Mouse (Mus musculus): ENCODE results near the gene Ganab.
A peak's percentile ranks its signal among the peaks of the same experiment; 100 is the strongest.
"Not testable (repeated sequence)": the region's sequence is repeated elsewhere in the genome, so short reads cannot be mapped to it uniquely, and the experiment has no call there.

Gene Ganab

DNA sequence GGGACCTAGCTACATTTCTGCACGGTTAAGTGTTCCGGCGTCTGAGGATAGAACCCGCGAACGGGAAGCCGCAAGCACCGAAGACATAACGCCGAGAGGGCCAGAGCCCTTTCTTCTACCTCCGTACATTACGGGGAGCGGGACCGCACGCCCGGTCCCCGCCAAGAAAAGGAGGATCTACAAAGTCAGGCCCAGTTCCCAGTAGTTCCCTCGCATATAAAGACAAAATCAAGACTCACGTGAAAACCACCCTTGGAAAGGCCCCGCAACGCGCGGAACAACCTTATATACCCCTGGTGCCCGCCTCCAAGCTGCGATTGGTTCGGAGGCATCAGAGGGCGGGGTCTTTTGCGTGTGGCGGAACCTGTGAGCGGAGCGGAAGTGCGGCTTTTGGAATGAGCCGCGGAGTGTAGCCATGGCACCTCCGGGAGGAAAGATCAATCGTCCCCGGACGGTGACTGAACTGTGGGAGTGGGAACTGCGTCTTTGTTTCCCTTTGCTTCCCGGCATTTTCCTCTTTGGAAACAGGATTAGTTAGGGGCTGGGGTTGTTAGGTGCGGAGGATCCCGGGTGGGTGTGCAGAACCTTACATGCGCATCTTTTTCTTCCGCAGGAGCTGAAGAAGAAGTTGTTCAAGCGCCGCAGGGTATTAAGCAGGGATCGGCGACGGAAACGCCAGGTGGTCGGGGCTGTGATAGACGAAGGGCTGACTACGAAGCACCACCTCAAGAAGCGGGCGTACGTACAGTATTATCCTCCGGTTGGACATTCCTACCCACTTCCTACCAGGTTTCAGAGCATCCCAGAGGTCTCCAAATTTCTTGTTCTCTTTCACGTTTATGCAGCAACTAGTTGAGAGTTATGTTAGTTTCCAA lies 9.1 kb upstream of the Ganab start, which contains the start of the genes 1810009A15Rik and Gm49416:
Gene 1810009A15Rik, plus strand, starts transcription at position 343 of the 875 bp plus-strand sequence.
Gene Gm49416, plus strand, starts transcription at position 416 of the 875 bp plus-strand sequence.
- DNase-seq (ENCODE audit: extremely low spot score, low read depth, low spot score) = peak; percentile 86

DNA sequence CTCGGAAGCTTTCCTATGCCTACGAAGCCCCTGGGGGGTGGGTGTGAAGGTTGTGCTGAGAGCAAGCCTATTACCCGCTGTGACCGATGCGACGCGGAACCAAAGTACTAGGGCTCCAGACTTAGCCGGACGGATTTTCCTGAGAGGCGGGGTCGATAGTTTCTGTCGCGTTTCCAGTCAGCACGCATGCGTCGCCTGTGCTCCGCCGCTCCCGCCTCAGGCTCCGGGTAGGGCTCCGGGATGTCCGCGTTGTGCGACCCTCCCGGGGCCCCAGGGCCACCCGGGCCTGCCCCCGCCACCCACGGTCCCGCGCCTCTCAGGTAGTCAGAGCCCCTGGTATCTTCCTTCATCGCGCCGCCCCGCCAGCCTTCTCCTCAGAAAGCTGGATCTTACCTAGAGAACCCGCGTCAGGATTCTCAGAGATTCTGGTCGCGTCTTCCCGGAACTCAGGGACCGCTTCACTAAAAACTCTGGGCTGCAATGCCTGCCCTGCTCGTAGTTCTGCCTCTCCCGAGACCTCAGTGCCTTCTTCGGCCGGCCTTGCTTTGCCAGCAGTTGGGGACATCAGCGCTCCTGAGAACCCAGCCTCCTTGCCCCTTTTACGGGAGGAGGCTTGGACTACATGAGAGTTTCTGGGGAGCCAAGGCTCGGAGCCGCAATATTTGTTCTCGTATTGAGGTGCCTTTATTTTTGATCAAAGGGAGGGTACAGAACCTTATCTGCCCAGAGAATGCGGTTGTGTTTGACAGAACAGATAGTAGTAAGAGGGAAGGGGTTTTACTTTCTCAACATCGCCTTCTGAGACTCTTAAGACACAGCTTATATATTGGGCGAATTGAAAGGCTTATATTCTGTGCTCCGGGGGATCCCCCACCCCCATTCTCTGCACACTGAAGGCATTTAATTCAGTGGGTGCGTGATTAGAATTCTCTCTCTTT lies 4.8 kb upstream of the Ganab start, which contains the start of gene Ints5:
Gene Ints5, plus strand, starts transcription at position 177 of the 938 bp plus-strand sequence.
- no peak for DNase-seq (ENCODE audit: extremely low spot score, low read depth, low spot score)

DNA sequence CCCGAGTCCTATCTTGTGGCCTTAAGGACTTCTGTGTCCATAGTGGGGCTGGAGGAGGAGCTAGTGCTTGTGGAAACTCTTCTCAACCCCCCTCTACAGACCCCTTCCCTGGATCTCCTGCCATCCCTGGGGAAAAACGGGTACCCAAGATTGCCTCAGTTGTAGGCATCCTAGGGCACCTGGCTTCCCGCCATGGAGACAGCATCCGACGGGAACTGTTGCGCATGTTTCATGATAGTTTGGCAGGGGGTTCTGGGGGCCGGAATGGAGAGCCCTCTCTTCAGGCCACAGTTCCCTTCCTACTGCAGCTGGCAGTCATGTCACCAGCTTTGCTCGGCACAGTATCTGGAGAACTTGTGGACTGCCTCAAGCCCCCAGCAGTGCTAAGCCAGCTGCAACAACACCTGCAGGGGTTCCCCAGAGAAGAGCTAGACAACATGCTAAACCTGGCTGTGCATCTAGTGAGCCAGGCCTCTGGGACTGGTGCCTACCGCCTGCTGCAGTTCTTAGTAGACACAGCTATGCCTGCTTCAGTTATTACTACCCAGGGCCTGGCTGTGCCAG lies 2.4 kb upstream of the Ganab start:
- no peak for DNase-seq (ENCODE audit: extremely low spot score, low read depth, low spot score)

- not testable (repeated sequence) for DNase-seq (ENCODE audit: extremely low spot score, low read depth, low spot score)
These were observed 1.6 kb upstream of the Ganab start for GRCm38 (mm10) chr19:8896231-8896630.

DNA sequence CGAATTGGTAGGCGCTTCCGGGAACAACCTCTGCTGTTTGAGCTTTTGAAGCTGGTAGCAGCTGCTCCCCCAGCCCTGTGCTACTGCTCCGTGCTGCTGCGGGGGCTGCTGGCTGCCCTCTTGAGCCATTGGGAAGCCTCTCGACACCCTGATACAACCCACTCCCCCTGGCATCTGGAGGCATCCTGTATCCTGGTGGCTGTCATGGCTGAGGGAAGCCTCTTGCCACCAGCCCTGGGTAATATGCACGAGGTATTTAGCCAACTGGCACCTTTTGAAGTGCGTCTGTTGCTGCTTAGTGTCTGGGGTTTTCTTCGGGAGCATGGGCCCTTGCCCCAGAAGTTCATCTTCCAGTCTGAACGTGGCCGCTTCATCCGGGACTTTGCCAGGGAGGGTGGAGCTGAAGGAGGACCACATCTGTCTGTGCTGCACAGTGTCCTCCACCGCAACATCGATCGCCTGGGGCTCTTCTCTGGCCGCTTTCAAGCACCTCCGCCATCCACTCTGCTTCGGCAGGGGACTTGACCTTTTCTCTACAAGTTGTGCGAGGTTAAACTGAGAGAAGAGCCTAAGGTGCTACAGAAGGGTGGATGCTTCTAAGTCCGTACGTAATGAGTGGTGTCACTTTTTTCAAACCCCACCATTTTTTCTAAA lies 533 bp upstream of the Ganab start:
- DNase-seq (ENCODE audit: extremely low spot score, low read depth, low spot score) = not testable (repeated sequence)

DNA sequence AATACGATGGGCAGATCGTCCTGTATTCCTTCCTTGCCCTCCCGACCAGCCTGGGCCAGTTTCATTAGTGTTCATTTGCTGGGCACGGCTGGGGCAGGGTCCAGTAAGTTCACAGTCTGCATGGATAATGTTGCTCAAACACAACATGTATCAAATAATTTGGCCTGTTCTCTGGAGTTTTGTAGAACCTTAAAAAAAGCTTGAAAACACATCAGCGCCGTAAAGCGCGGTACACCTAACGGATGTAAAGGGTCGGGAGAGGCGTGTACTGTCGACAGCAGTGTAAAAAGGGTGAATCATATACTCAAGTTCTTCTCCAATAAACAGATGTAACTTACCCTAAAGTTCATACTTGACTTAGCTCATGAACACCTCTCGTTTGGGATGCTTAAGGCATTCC lies 705 bp downstream of the Ganab start:
- DNase-seq (ENCODE audit: extremely low spot score, low read depth, low spot score) = no peak

DNA sequence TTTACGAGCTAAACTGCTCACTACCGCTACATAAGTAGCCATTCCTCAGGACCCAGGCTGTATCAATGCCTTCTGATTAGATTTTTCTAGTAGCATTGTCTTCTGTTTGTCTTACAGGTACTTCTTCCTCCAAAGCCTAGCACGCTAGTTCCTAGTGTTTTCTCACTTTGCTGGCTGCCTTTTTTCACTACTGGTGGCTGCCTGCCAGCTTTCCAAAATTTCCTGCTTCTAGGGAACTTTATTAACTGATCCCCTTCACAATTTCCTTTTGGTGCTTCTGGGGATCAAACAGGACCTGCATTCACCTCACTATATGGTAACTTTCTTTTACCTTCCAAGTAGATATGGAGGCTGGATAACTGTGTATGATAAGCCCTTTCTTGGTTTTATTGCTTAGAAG lies 1.2 kb downstream of the Ganab start:
- no peak for DNase-seq (ENCODE audit: extremely low spot score, low read depth, low spot score)

- DNase-seq (ENCODE audit: extremely low spot score, low read depth, low spot score) = no peak
These were observed 5.5 kb downstream of the Ganab start for GRCm38 (mm10) chr19:8903412-8903811.

GRCm38 (mm10) chr19:8908531-8908930 lies 10.7 kb downstream of the Ganab start:
- no peak for DNase-seq (ENCODE audit: extremely low spot score, low read depth, low spot score)

- DNase-seq (ENCODE audit: extremely low spot score, low read depth, low spot score) = no peak
These were observed 13.9 kb downstream of the Ganab start for GRCm38 (mm10) chr19:8911810-8912209.

DNA sequence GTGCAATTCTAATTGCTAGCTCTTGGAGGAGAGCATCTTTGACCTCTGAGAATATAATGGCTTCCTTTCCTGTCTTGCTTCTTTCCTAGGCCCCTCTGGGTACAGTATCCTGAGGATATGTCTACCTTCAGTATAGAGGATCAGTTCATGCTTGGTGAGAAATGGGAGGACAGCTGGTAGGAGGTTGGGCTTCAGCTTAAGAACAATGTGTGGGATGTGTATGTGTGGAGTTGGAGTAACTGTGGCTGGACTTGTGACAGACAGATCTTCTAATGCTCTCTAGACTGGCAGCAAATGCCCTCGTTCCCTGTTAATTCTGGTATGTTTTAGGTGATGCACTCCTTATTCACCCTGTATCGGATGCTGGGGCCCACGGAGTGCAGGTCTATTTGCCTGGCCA lies 16.3 kb downstream of the Ganab start:
- DNase-seq (ENCODE audit: extremely low spot score, low read depth, low spot score) = no peak

- DNase-seq (ENCODE audit: extremely low spot score, low read depth, low spot score) = no peak
These were observed 21.1 kb downstream of the Ganab start for GRCm38 (mm10) chr19:8919000-8919399.

- DNase-seq (ENCODE audit: extremely low spot score, low read depth, low spot score) = no peak
These were observed 21.8 kb downstream of the Ganab start for GRCm38 (mm10) chr19:8919684-8920072.

DNA sequence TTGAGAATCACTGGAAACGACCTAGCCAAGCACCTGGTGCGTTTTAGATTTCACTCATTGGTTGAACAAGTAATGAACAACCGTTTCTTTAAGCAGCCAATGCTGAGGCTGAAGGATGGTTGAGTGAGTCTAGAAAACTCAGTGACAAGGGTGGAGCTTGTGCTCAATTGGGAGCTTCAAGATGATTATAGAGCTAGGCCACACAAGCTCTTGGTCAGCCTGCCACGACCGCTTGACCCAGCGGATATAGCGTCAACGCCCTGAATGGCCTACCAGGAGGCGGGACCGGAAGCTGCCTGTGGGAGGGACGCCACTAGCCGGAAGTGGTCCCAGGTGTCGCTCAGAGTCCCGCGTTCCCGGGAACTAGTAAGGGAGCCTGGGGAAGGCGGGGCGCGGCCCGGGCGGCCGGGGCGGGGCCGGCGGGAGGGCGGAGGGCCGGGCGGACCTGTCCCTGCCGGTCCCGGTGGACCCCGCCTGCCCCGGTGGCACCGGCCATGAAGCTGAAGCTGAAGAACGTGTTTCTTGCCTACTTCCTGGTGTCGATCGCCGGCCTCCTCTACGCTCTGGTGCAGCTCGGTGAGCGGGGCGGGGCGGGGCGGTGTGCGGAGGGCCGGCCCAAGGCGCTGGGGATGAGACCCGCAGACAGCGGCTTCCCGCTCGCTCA lies 22.3 kb downstream of the Ganab start, which contains the start of gene B3gat3:
Gene B3gat3, plus strand, starts transcription at position 302 of the 664 bp plus-strand sequence.
- peak; percentile 67 for DNase-seq (ENCODE audit: extremely low spot score, low read depth, low spot score)

DNA sequence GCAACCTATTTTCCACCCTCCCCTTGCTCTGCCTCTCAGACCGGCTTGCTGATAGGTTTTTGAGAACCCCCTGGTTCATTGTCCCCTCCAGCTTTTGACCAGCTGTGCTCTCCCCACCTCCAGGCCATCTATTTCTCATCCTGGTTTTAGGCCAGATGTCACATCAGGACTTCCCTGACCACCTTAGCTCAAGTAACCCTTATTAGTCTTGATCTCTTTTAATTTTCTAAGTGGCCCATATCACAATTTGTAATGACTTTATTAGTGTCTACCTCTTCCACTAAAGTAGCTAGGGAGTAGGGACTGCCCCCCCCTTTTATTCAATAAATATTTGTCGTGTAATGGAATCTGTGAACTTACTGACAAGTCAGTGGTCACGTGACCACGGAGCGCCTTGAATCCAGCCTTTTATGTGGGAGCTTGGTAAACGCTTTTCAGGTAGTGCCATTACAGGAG lies 23.0 kb downstream of the Ganab start:
- no peak for DNase-seq (ENCODE audit: extremely low spot score, low read depth, low spot score)

GRCm38 (mm10) chr19:8921741-8922140 lies 23.9 kb downstream of the Ganab start:
- DNase-seq (ENCODE audit: extremely low spot score, low read depth, low spot score) = no peak

- DNase-seq (ENCODE audit: extremely low spot score, low read depth, low spot score) = no peak
These were observed 28.9 kb downstream of the Ganab start for GRCm38 (mm10) chr19:8926766-8927165.

DNA sequence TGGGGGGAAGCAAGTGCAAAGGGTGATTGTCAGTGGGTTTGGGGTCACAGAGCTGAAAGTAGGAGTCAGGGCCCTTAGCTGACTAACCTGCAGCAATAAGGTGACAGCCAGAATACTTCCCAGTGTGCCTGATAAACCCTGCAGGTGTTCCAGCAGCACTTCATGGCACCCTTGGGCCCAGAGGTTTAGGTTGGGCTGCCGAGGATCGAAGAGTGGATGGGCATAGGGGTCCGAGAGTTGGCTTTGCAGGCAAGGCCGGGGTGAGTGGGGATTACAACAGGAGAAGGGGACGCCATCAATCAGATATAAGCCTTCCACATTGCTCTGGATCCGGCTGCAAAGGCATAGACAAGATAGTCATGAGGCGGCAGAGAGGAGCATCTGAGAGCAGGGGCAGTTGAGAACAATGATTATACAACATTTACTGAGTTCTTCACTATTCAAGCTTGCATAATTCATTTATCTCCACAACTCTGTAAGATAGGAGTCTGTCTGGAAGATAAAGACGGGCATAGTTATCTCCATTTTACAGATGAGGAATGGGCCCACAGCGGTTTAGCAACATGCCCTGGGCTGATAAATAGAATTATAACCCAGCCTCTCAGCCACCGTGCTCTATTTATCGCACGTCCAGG lies 30.1 kb downstream of the Ganab start:
- DNase-seq (ENCODE audit: extremely low spot score, low read depth, low spot score) = no peak

GRCm38 (mm10) chr19:8928689-8929223 lies 30.9 kb downstream of the Ganab start:
- no peak for DNase-seq (ENCODE audit: extremely low spot score, low read depth, low spot score)

Data from hindlimb bud, embryonic 11.5 days (tissue).